Mouse (Mus musculus) limb, embryonic 14.5 days (tissue): ENCODE measurements around the gene Akap2. TPM values are rescaled to one million over a fixed set of nuclear protein-coding genes. Genes with fewer than 3 reads are reported as not detected.
"Not testable (repeated sequence)": the region's sequence is repeated elsewhere in the genome, so short reads cannot be mapped to it uniquely, and the experiment has no call there.

ENCODE experiments used
- ATAC-seq: fragments of 200-750 bp; cut with Nextera tagmentation; 2 replicates; pipeline ENCODE4 v1.8.0; 2017; ENCODE audit warnings: low read depth, moderate number of reproducible peaks, moderate TSS enrichment; ENCODE audit not compliant: low FRiP score
- DNase-seq: peaks from one replicate; pipeline ENCODE4 v3.0.0-alpha.2; 2015; ENCODE audit warnings: low spot score
- H3K27ac ChIP-seq: fragments of 300-500 bp; sonication (generic); replicated peaks from 2 replicates; pipeline ENCODE4 v1.5.1; 2014; ENCODE audit warnings: low read depth, mild to moderate bottlenecking, low read length, moderate library complexity, mixed read lengths
- H3K27me3 ChIP-seq: fragments of 300-500 bp; sonication (generic); 2 replicates; pipeline ENCODE4 v1.6.1; 2014; ENCODE audit warnings: low read length, mixed read lengths; ENCODE audit not compliant: control insufficient read depth, insufficient read depth
- H3K36me3 ChIP-seq: fragments of 300-500 bp; sonication (generic); 2 replicates; pipeline ENCODE4 v1.6.1; 2014; ENCODE audit warnings: mild to moderate bottlenecking, low read length, moderate library complexity, mixed read lengths; ENCODE audit not compliant: control insufficient read depth, insufficient read depth
- H3K4me1 ChIP-seq: fragments of 300-500 bp; sonication (generic); 2 replicates; pipeline ENCODE4 v1.6.1; 2014; ENCODE audit warnings: antibody characterized with exemption, low read length, mixed read lengths; ENCODE audit not compliant: control insufficient read depth, insufficient read depth
- H3K4me2 ChIP-seq: fragments of 300-500 bp; sonication (generic); replicated peaks from 2 replicates; pipeline ENCODE4 v1.6.1; 2014; ENCODE audit warnings: low read depth, mild to moderate bottlenecking, low read length, moderate library complexity; ENCODE audit not compliant: severe bottlenecking
- H3K4me3 ChIP-seq: fragments of 300-500 bp; sonication (generic); replicated peaks from 2 replicates; pipeline ENCODE4 v1.5.1; 2014; ENCODE audit warnings: low read length
- H3K9ac ChIP-seq: fragments of 300-500 bp; sonication (generic); 2 replicates; pipeline ENCODE4 v1.6.1; 2014; ENCODE audit warnings: mild to moderate bottlenecking, low read depth, low read length, moderate library complexity; ENCODE audit not compliant: severe bottlenecking
- H3K9me3 ChIP-seq: fragments of 300-500 bp; sonication (generic); 2 replicates; pipeline ENCODE4 v1.6.1; 2016; ENCODE audit warnings: low read length; ENCODE audit not compliant: control insufficient read depth
- POLR2A ChIP-seq: fragments of 200-500 bp; IDR thresholded peaks from 2 replicates; pipeline ENCODE4 v1.8.0; 2012; ENCODE audit warnings: inconsistent platforms, mild to moderate bottlenecking, moderate library complexity, borderline replicate concordance; ENCODE audit not compliant: insufficient read depth, insufficient read length; ENCODE audit errors: extremely low read depth
- WGBS: fragments of 180-500 bp; shearing (Covaris S2); extraction: QIAGEN DNeasy Blood & Tissue Kit; methylation state at CpG from one replicate; pipeline ENCODE4 v1.1.7; 2014; 5-methylcytosine and 5-hydroxymethylcytosine counted together
- polyA plus RNA-seq, 2 experiments: library from polyadenylated mRNA; depleted of rRNA in 1 of 2; stranded (reverse) in 1 of 2; unstranded in 1 of 2; fragments of >200 nt; fragmentation: Nextera tagmentation in 1 of 2; extraction: Ambion mirVana in 1 of 2; gene quantifications; 2 replicates each; pipeline versions ENCODE4 v1.2.1 to v1.2.3; 2012 to 2014

Akap2 gene
- polyA plus RNA-seq, 2 experiments: 23.6 to 27.6 TPM

- no peak overlapping the region for H3K4me2 ChIP-seq
- H3K9ac ChIP-seq: no peak overlapping the region
- no peaks in the 10 kb centered on the region for H3K9me3 ChIP-seq
- peaks cover 16% of the 10 kb centered on the region for H3K4me1 ChIP-seq
- H3K4me3 ChIP-seq: no peak overlapping the region
- H3K27ac ChIP-seq: no peak overlapping the region
- no peak for TF ChIP-seq POLR2A
- H3K36me3 ChIP-seq: no peaks in the 10 kb centered on the region
- no peak for DNase-seq
- no peak for ATAC-seq
- no peaks in the 10 kb centered on the region for H3K27me3 ChIP-seq
- 88% methylated on average over 3 of the region's 3 CpGs for WGBS
Measured at GRCm38 (mm10) chr4:57886888-57887230, 169.4 kb downstream of the Akap2 start.

GRCm38 (mm10) chr4:57888246-57888645 lies 170.8 kb downstream of the Akap2 start:
- Histone ChIP-seq H3K9me3 (no peaks in the 10 kb centered on the region), H3K4me2 (no peak overlapping the region), H3K4me3 (no peak overlapping the region), H3K36me3 (peaks cover 4% of the 10 kb centered on the region; the same call in 1 of the 2 replicates), H3K9ac (no peak overlapping the region), H3K4me1 (peaks cover 18% of the 10 kb centered on the region), H3K27me3 (no peaks in the 10 kb centered on the region), H3K27ac (no peak overlapping the region)
- TF ChIP-seq POLR2A: no peak
- WGBS: 88% methylated on average over 2 of the region's 2 CpGs
- ATAC-seq: no peak
- no peak for DNase-seq

- WGBS: 92% methylated on average over 1 of the region's 1 CpGs
- H3K9me3 ChIP-seq, H3K9ac ChIP-seq, DNase-seq, H3K4me2 ChIP-seq, H3K27me3 ChIP-seq, H3K27ac ChIP-seq, H3K36me3 ChIP-seq, H3K4me3 ChIP-seq, ATAC-seq: not testable (repeated sequence)
- H3K4me1 ChIP-seq: peaks cover 11% of the 10 kb centered on the region
Measured at GRCm38 (mm10) chr4:57888978-57889377, 171.5 kb downstream of the Akap2 start.

- DNase-seq (no peak), ATAC-seq (no peak)
- TF ChIP-seq POLR2A: no peak
- Histone ChIP-seq H3K9ac (no peak overlapping the region), H3K27ac (no peak overlapping the region), H3K4me2 (no peak overlapping the region), H3K4me1 (peaks cover 6% of the 10 kb centered on the region; the same call in 1 of the 2 replicates), H3K4me3 (no peak overlapping the region), H3K27me3 (no peaks in the 10 kb centered on the region), H3K9me3 (no peaks in the 10 kb centered on the region), H3K36me3 (peaks cover 6% of the 10 kb centered on the region; the same call in 1 of the 2 replicates)
- WGBS: 85% methylated on average over 8 of the region's 8 CpGs
Measured at GRCm38 (mm10) chr4:57889773-57890172, 172.3 kb downstream of the Akap2 start.

GRCm38 (mm10) chr4:57892001-57892586 lies 174.6 kb downstream of the Akap2 start:
- no peaks in the 10 kb centered on the region for H3K9me3 ChIP-seq
- H3K27me3 ChIP-seq: no peaks in the 10 kb centered on the region
- TF ChIP-seq POLR2A: no peak
- H3K4me1 ChIP-seq: peaks cover 3% of the 10 kb centered on the region; the same call in 1 of the 2 replicates
- ATAC-seq (no peak; the same call in 1 of the 2 replicates), DNase-seq (no peak)
- H3K27ac ChIP-seq: no peak overlapping the region
- no peak overlapping the region for H3K4me3 ChIP-seq
- H3K4me2 ChIP-seq: no peak overlapping the region
- 58% methylated on average over 10 of the region's 10 CpGs for WGBS
- no peak overlapping the region for H3K9ac ChIP-seq
- H3K36me3 ChIP-seq: peaks cover 6% of the 10 kb centered on the region; the same call in 1 of the 2 replicates
